Mouse (Mus musculus): ENCODE data around the gene Nudt22. TPM values are rescaled to one million over a fixed set of nuclear protein-coding genes. Genes with fewer than 3 reads are reported as not detected.
"Not testable (repeated sequence)": the region's sequence is repeated elsewhere in the genome, so short reads cannot be mapped to it uniquely, and the experiment has no call there.

The Nudt22 gene
- polyA plus RNA-seq, 1 experiment from 2014 or later = 20.7 TPM

DNA sequence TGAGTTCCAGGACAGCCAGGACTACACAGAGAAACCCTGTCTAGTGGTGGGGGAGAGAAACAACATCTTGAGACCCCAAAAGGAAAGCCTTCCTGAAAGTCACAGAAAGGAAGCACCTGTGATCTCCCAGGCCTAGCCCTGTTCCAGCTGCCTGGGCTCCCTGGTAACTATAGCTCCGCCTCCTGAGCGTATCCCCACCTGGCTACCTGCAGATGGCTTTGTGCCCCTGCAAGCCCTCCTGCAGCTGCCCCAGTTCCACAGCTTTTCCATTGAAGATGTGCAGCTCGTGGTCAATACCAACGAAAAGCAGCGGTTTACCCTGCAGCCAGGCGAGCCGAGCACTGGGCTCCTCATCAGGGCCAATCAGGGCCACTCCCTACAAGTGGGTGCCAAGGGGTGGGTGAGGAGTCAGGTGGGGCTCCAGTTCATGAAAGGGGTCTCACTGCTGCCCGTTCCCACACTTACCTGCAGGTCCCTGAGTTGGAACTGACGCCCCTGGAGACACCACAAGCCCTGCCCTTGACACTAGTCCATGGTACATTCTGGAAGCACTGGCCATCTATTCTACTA, 1.9 kb upstream of the Nudt22 start:
- ATAC-seq (ENCODE audit: insufficient read depth) = no peak
- H3K27ac ChIP-seq (ENCODE audit: low read depth) = no peak overlapping the region
- no peak for TF ChIP-seq CTCF (IDR thresholded peaks at IDR 0.05; ENCODE audit: low read depth)

DNA sequence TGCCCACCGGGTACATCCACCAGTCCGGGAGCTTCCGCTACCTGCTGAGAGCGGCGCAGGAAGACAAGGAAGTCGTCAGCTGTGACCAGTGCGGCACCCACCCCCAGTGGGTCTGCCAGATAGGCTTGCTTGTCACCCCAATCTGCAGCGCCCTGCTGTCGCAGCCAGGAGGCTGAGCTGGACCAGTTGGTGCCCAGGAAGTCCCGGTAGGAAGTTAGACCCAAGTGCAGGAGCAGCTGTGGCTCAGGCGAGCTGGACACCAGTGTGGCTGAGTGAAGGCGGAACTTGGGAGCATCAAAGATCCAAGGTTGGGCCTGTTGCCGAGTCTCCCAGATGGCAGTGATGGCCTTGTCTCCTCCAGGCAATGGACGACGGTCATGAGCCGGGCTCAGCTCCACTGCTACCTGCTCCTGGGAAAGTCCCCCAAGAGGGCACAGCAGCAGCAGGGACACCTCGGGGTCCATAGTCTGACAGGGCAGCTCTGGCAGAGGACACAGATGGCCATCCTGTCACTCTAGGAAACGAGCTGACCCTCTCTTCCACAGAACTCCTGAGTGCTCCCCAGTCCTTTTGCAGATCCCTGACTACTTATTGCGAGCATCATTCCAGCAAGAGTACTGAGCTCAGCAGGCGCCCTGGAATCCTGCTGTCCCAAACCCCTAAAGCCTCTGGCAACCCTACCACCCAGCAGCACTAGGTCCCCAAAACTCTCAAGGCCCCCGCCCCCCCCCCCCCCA, 494 bp downstream of the Nudt22 start:
- H3K27me3 ChIP-seq (ENCODE audit: insufficient read depth, low read length) = 0 out of 2 replicates have a peak, but pooled peaks cover 2% of the 10 kb centered on the region
- ATAC-seq (ENCODE audit: insufficient read depth) (no peak), DNase-seq (no peak)
- peak overlapping the region; percentile 55 for H3K4me3 ChIP-seq (ENCODE audit: low read depth, low read length)
- H3K9me3 ChIP-seq (ENCODE audit: low read depth, low read length) = no peaks in the 10 kb centered on the region
- peaks cover 18% of the 10 kb centered on the region for H3K4me1 ChIP-seq (ENCODE audit: insufficient read depth)
- peak overlapping the region; percentile 92 for H3K4me2 ChIP-seq
- WGBS = 39% methylated on average over 20 of the region's 21 CpGs
- no peak overlapping the region for H3K27ac ChIP-seq (ENCODE audit: low read depth)
- TF ChIP-seq CTCF (IDR thresholded peaks at IDR 0.05; ENCODE audit: low read depth) = no peak
- peak overlapping the region; percentile 68 for H3K9ac ChIP-seq
- H3K36me3 ChIP-seq (ENCODE audit: insufficient read depth) = peaks cover 20% of the 10 kb centered on the region

More for the DNA sequence above, 1.9 kb upstream of the Nudt22 start:
- no peak overlapping the region for H3K4me3 ChIP-seq (ENCODE audit: low read depth, low read length)
- no peak for DNase-seq
- H3K36me3 ChIP-seq (ENCODE audit: insufficient read depth) = peaks cover 21% of the 10 kb centered on the region
- H3K9me3 ChIP-seq (ENCODE audit: low read depth, low read length) = no peaks in the 10 kb centered on the region
- 83% methylated on average over 9 of the region's 9 CpGs for WGBS
- H3K4me1 ChIP-seq (ENCODE audit: insufficient read depth) = peaks cover 17% of the 10 kb centered on the region
- H3K9ac ChIP-seq = no peak overlapping the region
- H3K4me2 ChIP-seq = no peak overlapping the region
- H3K27me3 ChIP-seq (ENCODE audit: insufficient read depth, low read length) = no peaks in the 10 kb centered on the region

DNA sequence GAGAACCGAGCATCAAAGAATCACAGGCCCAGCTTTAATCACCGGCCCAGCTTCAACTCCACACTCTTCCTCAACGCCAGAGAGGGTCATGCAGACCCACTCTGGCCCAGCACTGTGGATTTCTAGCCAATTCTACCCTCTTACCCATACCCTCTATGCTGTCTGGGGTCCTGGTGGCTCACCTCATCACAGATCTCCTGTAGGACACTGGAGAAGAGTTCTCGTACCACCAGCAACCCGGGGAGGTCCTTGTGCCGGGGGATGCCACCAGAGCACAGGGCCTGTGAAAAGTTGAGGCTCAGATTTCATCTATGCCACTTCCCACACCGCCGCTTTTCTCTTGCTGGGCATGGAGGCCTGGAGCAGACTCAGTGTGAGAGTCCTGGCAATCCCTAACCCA, 1.4 kb downstream of the Nudt22 start:
- 77% methylated on average over 8 of the region's 8 CpGs for WGBS
- no peak for ATAC-seq (ENCODE audit: insufficient read depth)
- Histone ChIP-seq H3K9me3 (ENCODE audit: low read depth, low read length) (no peaks in the 10 kb centered on the region), H3K27me3 (ENCODE audit: insufficient read depth, low read length) (0 out of 2 replicates have a peak, but pooled peaks cover 2% of the 10 kb centered on the region), H3K4me1 (ENCODE audit: insufficient read depth) (peaks cover 18% of the 10 kb centered on the region), H3K9ac (no peak overlapping the region), H3K4me2 (peak overlapping the region; percentile 92; the same call in 1 of the 2 replicates), H3K4me3 (ENCODE audit: low read depth, low read length) (no peak overlapping the region), H3K36me3 (ENCODE audit: insufficient read depth) (peaks cover 11% of the 10 kb centered on the region), H3K27ac (ENCODE audit: low read depth) (no peak overlapping the region)
- DNase-seq = no peak
- TF ChIP-seq CTCF (IDR thresholded peaks at IDR 0.05; ENCODE audit: low read depth) = no peak

DNA sequence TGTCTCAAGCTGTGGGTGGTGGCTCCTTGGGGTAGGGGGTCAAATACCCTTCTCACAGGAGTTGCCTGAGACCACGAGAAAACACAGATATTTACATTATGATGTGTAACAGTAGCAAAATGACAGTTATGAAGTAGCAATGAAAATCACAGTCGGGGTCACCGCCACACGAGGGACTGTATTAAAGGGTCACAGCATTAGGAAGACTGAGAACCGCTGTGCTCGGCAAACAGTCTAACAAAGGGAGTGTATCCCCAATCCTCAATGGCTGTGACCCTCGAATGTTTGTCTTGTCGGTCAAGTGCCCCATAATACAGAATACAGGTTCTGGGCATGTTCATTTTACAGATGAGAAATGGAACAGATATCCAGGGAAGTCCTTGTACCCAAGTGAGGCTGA, 1.9 kb downstream of the Nudt22 start:
- H3K4me1 ChIP-seq (ENCODE audit: insufficient read depth) = peaks cover 18% of the 10 kb centered on the region
- no peak overlapping the region for H3K9ac ChIP-seq
- H3K4me3 ChIP-seq (ENCODE audit: low read depth, low read length) = no peak overlapping the region
- WGBS = 65% methylated on average over 8 of the region's 8 CpGs
- H3K36me3 ChIP-seq (ENCODE audit: insufficient read depth) = peaks cover 6% of the 10 kb centered on the region
- no peak for TF ChIP-seq CTCF (IDR thresholded peaks at IDR 0.05; ENCODE audit: low read depth)
- DNase-seq = no peak
- H3K27ac ChIP-seq (ENCODE audit: low read depth) = no peak overlapping the region
- H3K9me3 ChIP-seq (ENCODE audit: low read depth, low read length) = no peaks in the 10 kb centered on the region
- H3K4me2 ChIP-seq = no peak overlapping the region
- 0 out of 2 replicates have a peak, but pooled peaks cover 2% of the 10 kb centered on the region for H3K27me3 ChIP-seq (ENCODE audit: insufficient read depth, low read length)
- ATAC-seq (ENCODE audit: insufficient read depth) = no peak

DNA sequence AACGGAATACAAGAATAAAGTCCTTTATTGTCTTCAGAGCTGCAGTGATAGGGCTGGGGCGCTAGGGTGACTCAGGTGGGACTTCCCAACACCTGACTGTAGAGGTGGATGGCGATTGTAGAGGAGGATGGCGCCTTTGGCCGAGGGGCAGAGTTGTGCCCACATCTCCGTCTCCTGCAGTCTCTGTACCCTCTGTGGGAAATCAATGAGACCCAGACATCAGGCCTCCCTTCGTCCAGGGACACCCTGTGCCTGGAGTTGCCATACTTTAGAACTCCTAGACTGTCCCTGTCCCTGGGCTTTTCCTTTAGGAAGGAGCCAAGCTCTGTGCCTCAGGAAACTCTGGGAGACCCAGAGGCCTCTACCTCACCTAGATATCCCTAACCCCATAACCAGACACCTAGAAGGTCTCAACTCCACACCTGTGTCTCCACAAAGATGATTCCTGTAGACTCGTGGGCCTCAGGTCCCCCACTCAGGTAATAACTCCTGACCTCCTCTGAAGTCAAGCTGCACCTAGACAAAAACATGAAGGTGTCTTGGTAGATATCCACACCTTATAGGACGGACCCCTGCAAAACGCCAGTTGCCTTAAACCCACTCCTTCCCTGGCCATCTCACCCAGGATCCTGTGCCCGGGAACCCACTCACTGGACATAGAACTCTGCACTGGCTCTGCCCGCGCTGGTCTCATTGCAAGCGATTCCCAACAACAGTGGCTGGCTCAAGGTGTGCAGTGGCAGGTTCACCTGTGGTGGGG, 2.7 kb downstream of the Nudt22 start:
- Histone ChIP-seq H3K36me3 (ENCODE audit: insufficient read depth) (no peaks in the 10 kb centered on the region), H3K4me1 (ENCODE audit: insufficient read depth) (peaks cover 18% of the 10 kb centered on the region), H3K9ac (peak overlapping the region; percentile 54), H3K27ac (ENCODE audit: low read depth) (peak overlapping the region; percentile 69; the same call in 1 of the 2 replicates), H3K27me3 (ENCODE audit: insufficient read depth, low read length) (0 out of 2 replicates have a peak, but pooled peaks cover 2% of the 10 kb centered on the region), H3K4me2 (peak overlapping the region; percentile 91), H3K4me3 (ENCODE audit: low read depth, low read length) (peak overlapping the region; percentile 58), H3K9me3 (ENCODE audit: low read depth, low read length) (no peaks in the 10 kb centered on the region)
- ATAC-seq (ENCODE audit: insufficient read depth) (no peak), DNase-seq (no peak)
- TF ChIP-seq CTCF (IDR thresholded peaks at IDR 0.05; ENCODE audit: low read depth) = peak; percentile 15; the same call in 1 of the 2 replicates
- WGBS = 58% methylated on average over 14 of the region's 14 CpGs

DNA sequence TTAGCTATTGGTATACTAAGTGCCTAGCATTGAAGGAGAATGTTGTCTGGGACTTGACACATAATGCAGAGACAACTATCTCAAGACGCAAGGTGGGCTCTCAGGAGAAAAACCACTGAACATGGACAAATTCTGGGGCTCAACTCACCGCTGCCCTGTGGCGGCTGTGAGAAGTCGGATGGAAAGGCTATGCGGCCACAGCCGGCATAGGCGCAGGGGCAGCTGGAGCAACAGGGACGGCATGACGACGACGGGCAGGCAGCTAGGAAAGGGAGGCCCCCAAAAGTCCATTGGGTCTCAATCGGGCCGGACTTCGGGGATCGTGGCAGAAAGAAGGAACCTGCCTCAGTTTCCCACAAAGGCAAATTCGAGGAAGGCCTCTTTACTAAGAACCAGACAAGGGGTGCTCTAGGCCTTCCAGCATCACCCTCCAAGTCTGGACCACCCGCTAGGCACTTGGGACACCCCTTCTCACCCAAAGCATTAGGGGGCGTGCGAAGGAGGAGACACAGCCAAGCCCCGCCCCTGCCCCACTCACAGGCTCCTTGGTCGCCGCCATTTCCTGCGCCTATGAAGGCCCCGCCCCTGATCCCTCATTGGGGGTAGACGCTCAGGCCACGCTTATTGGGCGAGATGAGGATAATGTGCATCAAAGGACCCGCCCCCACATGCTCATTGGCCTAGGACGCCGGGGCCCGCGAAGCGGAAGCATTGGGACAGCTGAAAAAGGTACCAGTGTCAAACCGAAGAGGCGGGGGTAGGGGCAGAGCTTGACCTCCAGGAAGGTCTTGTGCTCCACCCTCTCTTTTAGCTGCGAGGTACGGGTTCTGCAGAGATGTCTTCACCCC, 3.7 kb downstream of the Nudt22 start, which contains the start of gene Dnajc4:
TSS of gene Dnajc4 (minus strand) at position 562 of the 848 bp plus-strand sequence.
- Histone ChIP-seq H3K36me3 (ENCODE audit: insufficient read depth) (no peaks in the 10 kb centered on the region), H3K27ac (ENCODE audit: low read depth) (peak within 1 kb of the TSS; percentile 69; the same call in 1 of the 2 replicates), H3K4me1 (ENCODE audit: insufficient read depth) (peaks cover 18% of the 10 kb centered on the region), H3K4me3 (ENCODE audit: low read depth, low read length) (peak within 1 kb of the TSS; percentile 58), H3K27me3 (ENCODE audit: insufficient read depth, low read length) (0 out of 2 replicates have a peak, but pooled peaks cover 2% of the 10 kb centered on the region), H3K9me3 (ENCODE audit: low read depth, low read length) (no peaks in the 10 kb centered on the region), H3K4me2 (peak within 1 kb of the TSS; percentile 91), H3K9ac (peak within 1 kb of the TSS; percentile 66)
- TF ChIP-seq CTCF (IDR thresholded peaks at IDR 0.05; ENCODE audit: low read depth) = peak; percentile 33
- ATAC-seq (ENCODE audit: insufficient read depth) (peak; percentile 92), DNase-seq (peak; percentile 99)
- WGBS = 1% methylated on average over 37 of the region's 37 CpGs

DNA sequence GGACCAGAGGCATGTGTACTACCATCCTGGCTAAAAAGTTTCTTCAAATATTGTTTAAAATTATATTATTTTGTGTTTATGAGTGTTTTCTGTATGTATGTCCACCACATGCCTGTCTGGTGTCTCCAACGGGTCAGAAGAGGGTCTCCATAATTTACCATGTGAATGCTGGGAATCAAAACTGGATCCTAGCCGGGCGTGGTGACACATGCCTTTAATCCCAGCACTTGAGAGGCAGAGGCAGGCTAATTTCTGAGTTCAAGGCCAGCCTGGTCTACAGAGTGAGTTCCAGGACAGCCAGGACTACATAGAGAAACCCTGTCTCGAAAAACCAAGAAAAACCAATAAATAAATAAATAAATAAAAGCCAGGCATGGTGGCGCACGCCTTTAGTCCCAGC, 4.8 kb downstream of the Nudt22 start:
- not testable (repeated sequence) for H3K4me2 ChIP-seq; ATAC-seq (ENCODE audit: insufficient read depth); H3K27ac ChIP-seq (ENCODE audit: low read depth); H3K4me3 ChIP-seq (ENCODE audit: low read depth, low read length); H3K9me3 ChIP-seq (ENCODE audit: low read depth, low read length); H3K27me3 ChIP-seq (ENCODE audit: insufficient read depth, low read length); H3K36me3 ChIP-seq (ENCODE audit: insufficient read depth); H3K9ac ChIP-seq; DNase-seq
- H3K4me1 ChIP-seq (ENCODE audit: insufficient read depth) = peaks cover 12% of the 10 kb centered on the region
- WGBS = 90% methylated on average over 6 of the region's 6 CpGs

All from lung, embryonic 14.5 days (tissue).